Mouse (Mus musculus): ENCODE data around the gene C2cd4d.

- no peak for TF ChIP-seq CTCF (IDR thresholded peaks at IDR 0.05; ENCODE audit: extremely low read depth, insufficient read depth, low read length)
- no peak for TF ChIP-seq POLR2A (IDR thresholded peaks at IDR 0.05; ENCODE audit: extremely low read depth, insufficient read depth, low read length)
Observed at GRCm38 (mm10) chr3:94377028-94377923, 15.0 kb downstream of the C2cd4d start.
